Mouse (Mus musculus) kidney, adult 9 months (tissue): ENCODE data around the gene Pitpnm1.
A peak's percentile ranks its signal among the peaks of the same experiment; 100 is the strongest.
"Not testable (repeated sequence)": the region's sequence is repeated elsewhere in the genome, so short reads cannot be mapped to it uniquely, and the experiment has no call there.

Experiments used
- DNase-seq: peaks from one replicate; pipeline ENCODE4 v3.0.0; 2022

Pitpnm1 gene

GRCm38 (mm10) chr19:4099837-4100717 is at the start of gene Pitpnm1:
TSS of gene Pitpnm1 (plus strand) at chr19:4099998.
- DNase-seq: peak; percentile 71

DNA sequence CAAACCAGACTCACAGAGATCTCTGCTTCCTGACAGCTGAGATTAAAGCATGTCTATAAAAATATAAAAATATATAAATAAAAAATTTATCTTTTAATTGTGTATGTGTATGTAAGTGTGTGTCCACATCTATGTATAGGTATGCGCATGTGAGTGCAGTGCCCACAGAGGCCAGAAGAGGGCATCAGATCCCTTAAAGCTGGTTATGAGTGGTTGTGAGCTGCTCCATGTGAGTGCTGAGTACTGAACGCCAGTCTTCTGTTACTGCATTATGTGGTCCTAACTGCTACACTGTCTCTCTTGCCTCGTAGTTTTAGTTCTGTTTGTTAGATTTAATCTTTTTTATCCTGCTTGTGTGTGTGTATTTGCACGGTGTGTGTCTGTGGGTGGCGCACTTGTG is 48.8 kb upstream of the Pitpnm1 start:
- no peak for DNase-seq

DNA sequence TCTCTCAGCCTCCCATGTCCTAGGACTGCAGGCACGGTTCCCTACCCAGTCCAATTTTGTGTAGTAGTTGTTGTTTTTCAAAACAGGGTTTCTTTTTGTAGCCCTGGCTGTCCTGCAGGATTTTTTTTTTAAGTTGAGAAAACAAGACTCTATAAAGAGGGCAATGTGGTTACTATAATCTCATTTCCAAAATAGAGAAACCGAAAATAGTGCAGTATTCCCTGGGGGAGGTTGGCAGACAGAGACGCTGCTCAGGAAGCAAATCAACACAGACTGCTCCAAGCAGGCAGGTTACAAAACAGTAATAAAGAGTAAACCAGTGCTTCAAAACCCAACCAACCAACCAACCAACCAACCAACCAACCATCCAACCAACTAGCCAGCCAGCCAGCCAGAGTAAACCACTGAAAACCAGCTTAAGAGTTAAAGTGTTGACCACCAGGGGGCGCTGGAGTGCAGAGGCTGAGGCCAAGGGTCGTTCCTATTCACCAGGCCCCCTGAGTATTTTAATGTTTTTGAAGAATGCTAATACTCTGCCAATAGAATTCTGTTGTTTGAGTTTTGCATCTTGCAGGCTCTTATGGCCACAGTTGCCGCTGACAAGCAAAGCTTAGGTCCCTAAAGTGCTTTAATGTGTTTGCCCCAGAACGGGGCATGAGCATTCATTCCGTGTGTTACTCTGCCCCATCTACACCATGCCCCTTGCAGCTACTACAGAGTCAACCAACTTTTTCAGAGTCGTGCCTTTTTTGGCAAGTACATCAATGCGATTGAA is 47.9 kb upstream of the Pitpnm1 start:
- peak; percentile 76 for DNase-seq

GRCm38 (mm10) chr19:4052516-4053030 is 47.2 kb upstream of the Pitpnm1 start:
- DNase-seq: no peak

DNA sequence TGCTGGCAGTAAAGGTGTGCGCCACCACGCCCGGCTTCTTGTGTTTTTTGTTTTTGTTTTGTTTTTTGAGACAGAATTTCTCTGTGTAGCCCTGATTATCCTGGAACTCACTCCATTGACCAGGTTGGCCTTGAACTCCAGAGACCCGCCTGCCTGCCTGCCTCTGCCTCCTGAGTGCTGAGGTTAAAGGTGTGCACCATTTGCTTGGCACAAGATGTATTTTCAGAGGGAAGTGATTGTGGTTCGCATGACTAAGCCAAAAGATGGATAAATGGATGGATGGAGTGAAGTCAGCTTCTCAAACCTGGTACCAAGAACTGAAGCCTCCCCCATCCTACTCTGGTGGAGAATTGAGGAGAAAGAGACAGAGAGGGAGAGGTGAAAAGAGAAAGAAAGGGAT is 45.2 kb upstream of the Pitpnm1 start:
- no peak for DNase-seq

- DNase-seq: peak; percentile 87
Observed at GRCm38 (mm10) chr19:4055216-4055946, 44.4 kb upstream of the Pitpnm1 start.

GRCm38 (mm10) chr19:4055947-4056693 is 43.7 kb upstream of the Pitpnm1 start:
- peak; percentile 78 for DNase-seq

DNA sequence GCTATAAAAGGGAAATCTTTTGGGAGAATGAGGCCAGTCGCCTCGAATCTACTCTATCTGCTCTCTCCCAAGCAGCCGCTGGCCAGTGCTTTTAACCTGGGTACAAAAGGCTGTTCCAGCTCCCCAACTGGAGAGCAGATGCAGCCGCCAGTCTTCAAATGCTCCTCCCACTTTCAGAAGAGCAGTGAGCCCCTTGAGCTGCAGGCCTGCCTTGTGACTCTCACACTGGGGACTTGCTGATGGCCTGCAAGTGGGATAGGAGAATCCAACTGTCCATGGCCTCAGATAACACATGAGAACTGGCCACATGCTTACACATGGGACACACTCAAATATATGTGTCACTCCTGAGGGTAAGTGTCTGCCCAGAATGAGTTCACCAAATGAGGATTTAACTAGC is 43.1 kb upstream of the Pitpnm1 start:
- DNase-seq: no peak

DNA sequence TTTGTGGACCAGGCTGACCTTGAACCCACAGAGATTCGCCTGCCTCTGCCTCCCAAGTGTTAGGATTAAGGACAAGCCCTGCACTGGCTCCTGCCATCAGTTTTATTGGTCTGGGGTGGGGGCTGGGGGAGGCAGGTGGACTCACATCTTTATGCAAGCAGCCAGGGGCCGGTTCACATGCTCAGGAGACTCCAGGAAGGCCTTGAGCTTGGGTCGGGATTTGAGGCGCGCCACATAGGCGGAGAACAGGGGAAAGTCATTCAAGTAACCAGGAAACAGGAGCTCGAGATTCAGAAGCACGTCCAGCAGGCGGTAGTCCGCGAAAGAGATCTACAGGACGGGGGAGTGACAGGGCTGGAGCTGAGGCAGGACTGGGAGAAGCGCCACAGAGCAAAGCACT is 42.4 kb upstream of the Pitpnm1 start:
- no peak for DNase-seq

DNA sequence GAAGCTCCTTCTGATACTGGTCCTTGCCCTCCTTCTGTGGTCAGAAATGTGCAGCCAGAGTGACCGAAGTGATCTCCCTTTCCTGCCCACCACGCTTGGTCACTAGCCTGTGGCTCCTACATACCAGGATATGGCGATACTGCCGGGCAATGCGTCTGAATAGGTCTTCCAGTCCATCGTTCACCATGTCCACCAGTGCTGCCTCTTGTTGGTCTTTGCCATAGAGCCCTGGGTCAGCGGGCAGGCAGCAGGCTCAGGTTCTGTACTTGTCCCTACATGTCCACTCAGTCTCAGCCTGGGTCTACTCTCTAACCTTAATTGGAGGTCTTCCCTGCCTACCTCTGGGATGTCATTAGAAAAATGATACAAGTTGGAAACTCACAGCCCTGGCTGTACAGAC is 41.8 kb upstream of the Pitpnm1 start:
- no peak for DNase-seq

GRCm38 (mm10) chr19:4058581-4058980 is 41.2 kb upstream of the Pitpnm1 start:
- DNase-seq: no peak

DNA sequence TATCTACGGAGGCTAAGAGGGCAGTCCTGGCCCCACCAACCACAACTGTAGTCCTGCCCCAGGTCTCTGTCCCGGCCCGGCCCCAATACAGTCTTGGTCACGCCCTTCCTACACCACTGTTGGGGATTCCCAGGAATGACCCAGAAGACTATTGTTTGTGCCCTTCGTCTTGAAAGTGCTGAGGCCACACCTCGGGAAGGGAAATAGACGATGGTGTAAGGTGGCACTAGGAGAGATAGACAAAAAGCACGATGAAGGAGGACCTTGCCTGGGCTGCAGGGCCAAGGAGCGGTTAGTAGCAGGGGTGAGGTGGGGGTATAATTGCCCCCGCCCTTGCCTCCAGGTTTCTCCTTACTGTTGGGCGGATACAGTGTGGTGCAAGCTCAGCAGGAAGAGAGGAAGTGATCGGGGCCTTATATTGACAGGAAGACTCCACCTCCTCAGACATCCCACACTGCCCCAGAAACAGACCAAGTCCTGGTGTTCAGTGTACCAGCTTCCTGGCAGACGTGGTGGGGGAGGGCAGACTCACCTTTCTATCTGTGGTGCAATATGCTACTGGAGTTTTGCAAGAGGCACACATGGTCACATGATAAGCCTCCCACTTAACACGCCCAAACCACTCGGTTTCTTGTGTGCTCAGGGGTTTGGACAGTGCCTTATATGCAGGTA is 40.6 kb upstream of the Pitpnm1 start, which contains the start of gene Gstp3:
Gene Gstp3, minus strand, starts transcription at position 501 of the 672 bp plus-strand sequence.
- DNase-seq: no peak

GRCm38 (mm10) chr19:4060044-4060898 is 39.5 kb upstream of the Pitpnm1 start:
- DNase-seq: not testable (repeated sequence)

GRCm38 (mm10) chr19:4060899-4061465 is 38.8 kb upstream of the Pitpnm1 start:
- DNase-seq: no peak

DNA sequence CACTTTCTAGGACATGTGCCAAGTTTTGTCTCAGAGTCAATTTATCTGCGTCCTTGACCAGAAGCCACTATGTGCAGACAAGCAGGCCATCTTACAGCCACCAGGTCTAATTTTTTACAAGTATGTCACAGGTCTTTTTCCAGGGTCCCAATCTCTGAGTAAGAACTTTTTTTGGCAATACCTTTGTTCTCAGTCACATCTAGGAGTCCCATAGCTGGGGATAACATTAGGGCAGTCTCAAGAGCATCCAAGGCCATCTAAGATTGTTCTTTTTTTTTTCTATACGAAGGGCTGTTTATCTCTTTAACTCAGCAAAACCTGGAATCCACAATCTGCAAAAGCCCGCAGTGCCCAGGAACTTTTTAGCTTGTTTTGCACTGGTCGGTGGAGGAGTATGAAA is 36.4 kb upstream of the Pitpnm1 start:
- DNase-seq: not testable (repeated sequence)

DNA sequence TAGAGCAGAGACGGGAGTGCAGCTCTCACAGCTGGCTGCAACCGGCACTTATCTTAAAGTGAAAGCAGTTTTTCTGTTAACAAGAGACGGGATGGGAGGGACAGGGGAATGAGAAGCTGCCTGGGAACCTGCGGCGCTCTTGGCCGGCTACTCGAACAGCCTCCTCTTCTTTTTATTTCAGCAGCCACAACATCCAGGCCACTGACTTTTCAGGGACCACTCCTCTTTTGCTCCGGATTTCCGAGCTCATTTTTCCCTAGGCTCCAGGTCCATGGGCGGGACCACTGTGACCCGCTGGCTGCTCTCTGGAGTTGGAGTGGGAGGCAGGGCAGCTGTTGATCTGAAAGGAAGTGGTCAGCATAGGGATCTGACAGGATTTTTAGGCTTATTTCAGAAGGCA is 35.3 kb upstream of the Pitpnm1 start:
- not testable (repeated sequence) for DNase-seq

- peak; percentile 58 for DNase-seq
Observed at GRCm38 (mm10) chr19:4066280-4066679, 33.5 kb upstream of the Pitpnm1 start.

- DNase-seq: no peak
Observed at GRCm38 (mm10) chr19:4066877-4067276, 32.9 kb upstream of the Pitpnm1 start.

- peak; percentile 61 for DNase-seq
Observed at GRCm38 (mm10) chr19:4068242-4068641, 31.6 kb upstream of the Pitpnm1 start.

GRCm38 (mm10) chr19:4068717-4069410 is 30.9 kb upstream of the Pitpnm1 start:
- no peak for DNase-seq
